ENCODE assay signal across 10 mouse cellular contexts in genomic region chr12:83686575-83687350, GRCm38 (mm10). TPM values are rescaled to one million over a fixed set of nuclear protein-coding genes. Genes with fewer than 3 reads are reported as not detected.
DNase-seq lines count a peak whose midpoint lies in the region; ATAC-seq lines count a peak whose summit lies in the region.
"Had no signal": no experiment of that assay in that cellular context is flagged by ENCODE, and none has a peak within 500 bp of the region (broad histone marks: within the 10 kb centered on the region; RNA-seq: fewer than 3 reads in every experiment).

No protein-coding gene starts in this region.

- WGBS in liver, embryonic 13.5 days (ENCODE audit: insufficient replicate concordance) = 81% methylated on average over 9 of the region's 9 CpGs
- WGBS in liver, embryonic 15.5 days (ENCODE audit: insufficient replicate concordance) = 79% methylated on average over 9 of the region's 9 CpGs

- no peak for DNase-seq in liver, embryonic 13.5 days
- DNase-seq in liver (no peak), ZHBTc4 (ENCODE audit: low read depth, low spot score) (peak; percentile 25)
- DNase-seq in induced T-regulatory cell, adult 2 months (ENCODE audit: low read depth) = peak; percentile 23
- DNase-seq in ovary, postnatal 10 days (ENCODE audit: low spot score) = no peak
- DNase-seq in adrenal gland, adult 2 months = no peak
- DNase-seq: cerebellum, postnatal 25 days; gastrocnemius, postnatal 10 days; layer of hippocampus, adult 9-11 months had no signal

- H3K4me1 ChIP-seq in liver, embryonic 13.5 days (replicated peaks) = peaks cover 34% of the 10 kb centered on the region
- peaks cover 31% of the 10 kb centered on the region for H3K4me1 ChIP-seq in liver, embryonic 15.5 days (replicated peaks)

- H3K27me3 ChIP-seq in liver, embryonic 13.5 days = no peaks in the 10 kb centered on the region
- H3K27me3 ChIP-seq in liver, embryonic 15.5 days = no peaks in the 10 kb centered on the region

- no peak for ATAC-seq in liver, embryonic 13.5 days (ENCODE audit: low read depth)
- ATAC-seq in liver, embryonic 15.5 days (ENCODE audit: insufficient read depth) = no peak

- no peaks in the 10 kb centered on the region for H3K9me3 ChIP-seq in liver, embryonic 13.5 days (replicated peaks)
- no peaks in the 10 kb centered on the region for H3K9me3 ChIP-seq in liver, embryonic 15.5 days (replicated peaks)

- H3K36me3 ChIP-seq in liver, embryonic 13.5 days = peaks cover 13% of the 10 kb centered on the region
- peaks cover 16% of the 10 kb centered on the region for H3K36me3 ChIP-seq in liver, embryonic 15.5 days (replicated peaks)

- no peak overlapping the region for H3K4me2 ChIP-seq in liver, embryonic 13.5 days
- H3K4me2 ChIP-seq in liver, embryonic 15.5 days = peak overlapping the region; percentile 75; the same call in 1 of the 2 replicates

- H3K27ac ChIP-seq in liver, embryonic 13.5 days = peak overlapping the region; percentile 94
- H3K27ac ChIP-seq in liver, embryonic 15.5 days (replicated peaks) = peak overlapping the region; percentile 97; the same call in 1 of the 2 replicates

- no peak overlapping the region; the same call in 1 of the 2 replicates for H3K9ac ChIP-seq in liver, embryonic 13.5 days
- H3K9ac ChIP-seq in liver, embryonic 15.5 days = no peak overlapping the region

- peak overlapping the region; percentile 84 for H3K4me3 ChIP-seq in liver, embryonic 13.5 days (replicated peaks)
- H3K4me3 ChIP-seq in liver, embryonic 15.5 days (replicated peaks) = no peak overlapping the region

RNA-seq across cellular contexts. Expression of gene Psen1, which starts 1.2 kb away (rescaled TPM):
- polyA plus RNA-seq in liver, embryonic 13.5 days (2015; fragmentation: Nextera tagmentation; extraction: Ambion mirVana) = 23.1 and 28.9 TPM in 2 replicates
- polyA plus RNA-seq in liver, embryonic 15.5 days (2015; fragmentation: Nextera tagmentation; extraction: Ambion mirVana) = 20.4 and 21.2 TPM in 2 replicates
- 10 to 100 TPM; 64.4 to 97.6 TPM for total RNA-seq in adrenal gland, adult 2 months (2021)
- 9.7 and 15.6 TPM in 2 replicates for polyA plus RNA-seq in adrenal gland, adult 2 months (2012; rRNA removed)

RNA-seq across cellular contexts. Expression of gene Rbm25, which starts 55.7 kb away (rescaled TPM):
- 121 and 133 TPM in 2 replicates for polyA plus RNA-seq in liver, embryonic 13.5 days (2015; fragmentation: Nextera tagmentation; extraction: Ambion mirVana)
- 92.7 and 93.2 TPM in 2 replicates for polyA plus RNA-seq in liver, embryonic 15.5 days (2015; fragmentation: Nextera tagmentation; extraction: Ambion mirVana)
- 100 to 1,000 TPM in 1 of 2 experiments, 10 to 100 TPM in 1; 76.6 to 102 TPM for total RNA-seq in adrenal gland, adult 2 months (2021)
- 15.9 and 17.0 TPM in 2 replicates for polyA plus RNA-seq in adrenal gland, adult 2 months (2012; rRNA removed)

Comparison
In these comparisons a context has a peak if more than half of its experiments do, and no peak if none do; other contexts are left out.
1. DNase-seq: peak in ZHBTc4 (single experiment) and induced T-regulatory cell, adult 2 months (single experiment); none in liver, embryonic 13.5 days (single experiment), liver (single experiment), ovary, postnatal 10 days (single experiment) and adrenal gland, adult 2 months (single experiment).